Mouse (Mus musculus): Measurements from ENCODE around the gene Pdgfc.
"Not testable (repeated sequence)": the region's sequence is repeated elsewhere in the genome, so short reads cannot be mapped to it uniquely, and the experiment has no call there.

Gene Pdgfc

GRCm38 (mm10) chr3:81046652-81047607 is 10.7 kb downstream of the Pdgfc start:
- DNase-seq (ENCODE audit: low spot score): no peak

DNA sequence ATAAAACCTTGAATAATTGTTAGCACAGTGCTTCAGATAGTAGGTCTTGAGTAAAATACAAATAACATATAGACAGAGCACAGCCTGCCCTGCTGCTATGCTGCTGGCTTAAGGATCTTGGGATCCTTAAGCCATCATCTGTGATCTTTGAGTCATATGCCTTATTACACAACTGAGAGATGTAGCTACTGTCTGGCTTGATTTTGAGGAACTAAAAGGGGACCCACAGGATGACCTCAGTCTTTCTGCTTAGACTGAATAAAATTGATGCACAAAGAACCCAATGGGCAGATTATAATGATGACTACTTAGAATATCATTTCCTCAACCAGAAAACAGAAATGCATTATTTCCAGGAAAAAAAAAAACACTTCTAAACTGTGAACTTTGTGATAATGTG is 15.3 kb downstream of the Pdgfc start:
- no peak for DNase-seq (ENCODE audit: low spot score)

GRCm38 (mm10) chr3:81052422-81052821 is 16.2 kb downstream of the Pdgfc start:
- DNase-seq (ENCODE audit: low spot score): no peak

DNA sequence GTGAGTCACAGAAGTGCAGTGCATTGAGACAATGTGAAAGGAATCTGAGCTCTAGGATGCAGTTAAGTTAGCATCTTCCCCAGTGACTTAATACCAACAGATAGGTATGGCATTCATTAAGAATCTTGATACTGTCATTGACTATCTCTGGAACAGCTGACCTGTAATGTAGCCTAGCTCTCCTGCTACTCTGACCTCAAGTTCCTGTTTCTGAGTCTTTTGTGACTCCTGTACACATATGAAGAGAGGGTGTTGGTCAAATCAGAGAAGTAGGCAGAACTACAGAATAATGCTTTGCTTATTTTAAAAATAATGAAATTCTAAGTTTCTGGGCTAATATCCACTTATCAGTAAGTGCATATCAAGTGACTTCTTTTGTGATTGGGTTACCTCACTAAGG is 17.9 kb downstream of the Pdgfc start:
- no peak for DNase-seq (ENCODE audit: low spot score)

DNA sequence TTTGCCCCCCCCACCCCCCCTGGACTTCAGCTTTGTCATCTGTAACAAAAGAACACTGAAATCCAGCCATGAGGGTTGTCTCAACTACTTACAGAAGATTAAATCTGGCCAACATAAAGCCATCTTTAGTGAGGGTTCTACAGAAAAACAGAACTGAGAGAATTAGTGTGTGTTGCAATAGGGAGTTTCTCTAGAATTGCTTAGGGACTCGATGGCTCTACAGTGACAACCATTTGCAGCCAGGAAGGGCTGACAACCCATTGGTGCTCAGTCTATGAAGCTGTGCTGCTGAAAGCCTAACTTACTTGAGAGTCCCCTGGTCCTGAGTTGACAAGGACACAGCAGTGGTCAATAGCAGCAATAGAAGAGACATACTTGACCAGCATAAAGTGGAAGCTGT is 21.5 kb downstream of the Pdgfc start:
- no peak for DNase-seq (ENCODE audit: low spot score)

- DNase-seq (ENCODE audit: low spot score): no peak
Measured at GRCm38 (mm10) chr3:81058527-81059031, 22.4 kb downstream of the Pdgfc start.

GRCm38 (mm10) chr3:81068550-81068949 is 32.3 kb downstream of the Pdgfc start:
- no peak for DNase-seq (ENCODE audit: low spot score)

DNA sequence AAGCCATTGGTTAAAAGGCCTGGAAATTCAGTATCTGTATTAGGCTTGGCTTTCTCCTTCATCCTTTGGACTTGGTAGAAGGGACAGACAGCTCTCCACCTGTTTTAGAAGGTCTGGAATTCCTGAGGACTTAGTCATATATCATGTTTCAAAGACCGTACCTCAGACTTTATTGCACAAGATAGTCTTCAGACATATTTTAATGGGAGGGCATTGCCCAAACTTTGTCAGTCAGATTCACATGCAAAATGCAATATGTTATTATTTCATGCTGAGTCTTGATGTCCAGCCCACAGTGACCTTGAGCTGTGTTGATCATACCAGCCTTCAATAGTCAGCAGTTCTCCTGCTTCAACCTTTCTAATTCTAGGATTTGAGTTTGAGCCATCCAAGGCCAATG is 64.9 kb downstream of the Pdgfc start:
- DNase-seq (ENCODE audit: low spot score): no peak

- no peak for DNase-seq (ENCODE audit: low spot score)
Measured at GRCm38 (mm10) chr3:81102158-81102876, 66.1 kb downstream of the Pdgfc start.

- DNase-seq (ENCODE audit: low spot score): no peak
Measured at GRCm38 (mm10) chr3:81102877-81103420, 66.7 kb downstream of the Pdgfc start.

DNA sequence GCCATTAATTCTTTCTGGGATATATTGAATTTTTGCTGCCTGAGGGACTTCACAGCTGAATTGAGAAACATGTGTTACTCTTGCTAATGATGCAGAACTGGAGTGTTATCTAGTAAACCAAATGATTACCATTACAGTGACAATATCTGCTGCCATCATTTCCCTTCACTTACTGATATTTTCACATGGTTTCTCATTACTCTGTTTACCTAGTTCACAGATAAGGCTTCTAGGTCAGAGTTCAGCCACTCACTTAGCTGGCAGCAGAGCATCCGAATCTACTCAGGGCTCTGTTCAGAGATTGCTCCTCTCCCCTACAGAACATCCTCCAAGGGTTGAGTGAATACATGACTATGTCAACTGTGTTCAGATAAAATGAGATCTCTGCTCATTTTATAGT is 71.3 kb downstream of the Pdgfc start:
- DNase-seq (ENCODE audit: low spot score): no peak

- DNase-seq (ENCODE audit: low spot score): no peak
Measured at GRCm38 (mm10) chr3:81110968-81111367, 74.8 kb downstream of the Pdgfc start.

GRCm38 (mm10) chr3:81112892-81113291 is 76.7 kb downstream of the Pdgfc start:
- DNase-seq (ENCODE audit: low spot score): no peak

DNA sequence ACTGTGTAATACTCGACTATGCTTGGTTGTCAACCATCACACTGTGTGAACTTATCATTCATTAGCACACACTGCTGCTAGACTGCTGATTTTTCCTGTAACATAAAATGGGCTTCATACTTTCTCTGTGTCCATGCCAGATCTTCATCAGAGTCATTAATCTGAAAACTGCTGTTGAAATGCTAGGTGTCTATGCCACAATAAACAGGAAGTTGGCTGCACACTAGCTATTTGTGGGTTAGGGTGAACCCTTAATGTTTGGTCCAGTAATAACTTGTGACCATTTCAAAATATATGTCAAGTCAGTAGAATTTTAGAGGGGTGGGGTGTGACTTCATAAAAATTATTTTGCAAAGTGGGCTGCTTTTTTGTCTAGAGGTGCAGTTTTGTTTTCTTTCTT is 84.4 kb downstream of the Pdgfc start:
- no peak for DNase-seq (ENCODE audit: low spot score)

- no peak for DNase-seq (ENCODE audit: low spot score)
Measured at GRCm38 (mm10) chr3:81121731-81122130, 85.5 kb downstream of the Pdgfc start.

GRCm38 (mm10) chr3:81123461-81123860 is 87.2 kb downstream of the Pdgfc start:
- DNase-seq (ENCODE audit: low spot score): no peak

GRCm38 (mm10) chr3:81127013-81127412 is 90.8 kb downstream of the Pdgfc start:
- no peak for DNase-seq (ENCODE audit: low spot score)

GRCm38 (mm10) chr3:81136985-81137384 is 100.8 kb downstream of the Pdgfc start:
- DNase-seq (ENCODE audit: low spot score): no peak

DNA sequence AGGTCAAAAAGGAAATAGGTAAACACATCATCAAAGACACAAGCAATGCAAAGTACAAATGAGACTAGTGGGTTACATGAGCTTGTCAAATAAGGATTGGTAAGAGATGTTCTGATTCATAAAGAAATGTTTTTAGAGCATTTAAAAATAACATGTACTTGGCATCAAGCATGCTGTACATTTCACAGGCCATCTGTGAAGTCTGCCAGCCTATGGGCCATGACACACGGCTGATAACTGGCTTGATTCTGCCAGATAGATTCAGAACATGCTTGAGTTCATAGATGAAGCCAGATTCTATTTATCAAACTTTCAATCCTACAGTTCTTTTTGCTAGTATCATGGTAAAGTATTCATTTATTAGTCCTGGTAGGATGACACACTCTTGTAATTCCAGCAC is 101.8 kb downstream of the Pdgfc start:
- not testable (repeated sequence) for DNase-seq (ENCODE audit: low spot score)

GRCm38 (mm10) chr3:81143730-81144129 is 107.5 kb downstream of the Pdgfc start:
- DNase-seq (ENCODE audit: low spot score): no peak

DNA sequence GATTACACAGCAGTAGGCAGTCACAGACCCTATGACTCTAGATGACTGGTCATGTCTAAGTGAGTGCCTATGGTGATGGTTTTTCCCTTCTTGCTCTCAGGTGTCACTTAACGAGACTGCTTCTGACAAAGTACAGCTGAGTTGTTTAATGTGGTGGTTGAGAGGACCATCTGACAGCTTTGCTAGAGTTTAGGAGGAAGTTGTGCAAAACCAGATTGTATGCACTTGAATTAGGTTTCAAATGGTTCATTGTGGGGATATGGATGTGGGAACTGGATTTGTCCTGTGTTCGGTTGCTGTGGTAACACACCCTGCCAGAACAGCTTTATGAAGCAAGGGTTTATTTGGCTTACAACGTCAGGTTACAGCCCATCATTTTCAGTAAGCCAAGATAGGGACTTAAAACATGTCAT is 112.9 kb downstream of the Pdgfc start:
- DNase-seq (ENCODE audit: low spot score): no peak

DNA sequence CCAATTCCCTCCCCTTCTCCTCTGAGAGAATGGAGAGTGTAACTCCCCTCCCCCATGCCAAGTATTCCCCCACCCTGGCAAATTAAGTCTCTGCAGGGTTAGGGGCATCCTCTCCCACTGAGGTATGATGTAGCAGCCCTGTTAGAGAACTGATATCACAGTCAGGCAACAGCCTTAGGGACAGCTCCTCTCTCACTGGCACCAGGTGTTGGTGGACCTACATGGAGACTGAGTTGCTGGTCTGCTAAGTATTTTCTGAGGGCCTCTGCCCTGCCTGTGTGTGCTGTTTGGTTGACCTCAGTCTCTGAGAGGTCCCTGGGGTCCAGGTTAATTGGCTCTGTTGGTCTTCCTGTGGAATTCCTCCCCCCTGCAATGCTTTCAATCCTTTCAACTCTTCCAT is 114.0 kb downstream of the Pdgfc start:
- DNase-seq (ENCODE audit: low spot score): no peak

DNA sequence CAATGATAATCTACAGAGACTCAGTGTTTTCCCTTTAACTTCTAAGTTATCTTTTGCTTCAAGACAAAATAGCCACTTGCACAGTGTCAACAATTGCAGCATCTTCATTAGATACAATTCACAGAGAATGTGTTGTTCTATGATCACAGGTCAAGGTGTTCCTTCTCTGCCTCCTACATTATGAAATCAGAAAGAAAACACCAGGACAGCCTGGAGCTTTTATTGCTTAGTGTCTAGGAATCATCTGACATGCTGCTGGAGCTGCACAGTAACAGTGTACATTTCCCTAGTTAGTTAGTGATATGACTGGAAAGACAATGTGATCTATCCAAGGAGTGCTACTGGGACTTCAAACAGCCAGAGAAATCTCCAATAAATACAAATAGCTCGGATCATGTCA is 118.2 kb downstream of the Pdgfc start:
- no peak for DNase-seq (ENCODE audit: low spot score)

All from c-Kit-positive CD71-positive TER-119-positive erythroid progenitor cells, embryonic 14.5 days (primary cell).